Mouse (Mus musculus) left cerebral cortex, postnatal 36 days (tissue): Measurements from ENCODE around the gene Ralgps2. TPM values are rescaled to one million over a fixed set of nuclear protein-coding genes. Genes with fewer than 3 reads are reported as not detected.

Experiments
- total RNA-seq, 2 experiments: library from RNA; stranded (reverse); gene quantifications; 2 replicates each; pipeline ENCODE4 v1.2.3; 2021

The Ralgps2 gene
- total RNA-seq, 2 experiments from 2014 or later: 32.0 to 50.1 TPM

Other genes starting within 250 kb of the Ralgps2 start
- 10 to 100 TPM; 66.8 to 77.1 TPM for gene Fam20b, start 220.5 kb downstream of the Ralgps2 start, total RNA-seq
- 1 to 10 TPM in 1 of 2 experiments, under 1 TPM in 1; 0.76 to 1.1 TPM for gene Angptl1, start 101.1 kb downstream of the Ralgps2 start, total RNA-seq
- gene Tex35, start 169.1 kb upstream of the Ralgps2 start, total RNA-seq: not detected